Mouse (Mus musculus) mouse embryonic stem cell (cell line): ENCODE results near the gene Dnm1.

Experiments
- in situ Hi-C, 2 experiments: fragments of 300-500 bp; cut with MboI; formaldehyde crosslinking; loops; 1 replicate in 1 of 2; 3 replicates in 1 of 2; pipeline ENCODE4 v1.14.3; 2019 to 2020; ENCODE audit warnings: low sequenced_read_pairs in 2 of 2, low pct_unique_long_range_greater_than_20kb in 1 of 2, mixed read lengths in 1 of 2; ENCODE audit not compliant: unreplicated experiment in 1 of 2

Gene Dnm1

GRCm38 (mm10) chr2:32319586-32320580, 33.3 kb downstream of the Dnm1 start:
- in situ Hi-C loops: no loop called here

DNA sequence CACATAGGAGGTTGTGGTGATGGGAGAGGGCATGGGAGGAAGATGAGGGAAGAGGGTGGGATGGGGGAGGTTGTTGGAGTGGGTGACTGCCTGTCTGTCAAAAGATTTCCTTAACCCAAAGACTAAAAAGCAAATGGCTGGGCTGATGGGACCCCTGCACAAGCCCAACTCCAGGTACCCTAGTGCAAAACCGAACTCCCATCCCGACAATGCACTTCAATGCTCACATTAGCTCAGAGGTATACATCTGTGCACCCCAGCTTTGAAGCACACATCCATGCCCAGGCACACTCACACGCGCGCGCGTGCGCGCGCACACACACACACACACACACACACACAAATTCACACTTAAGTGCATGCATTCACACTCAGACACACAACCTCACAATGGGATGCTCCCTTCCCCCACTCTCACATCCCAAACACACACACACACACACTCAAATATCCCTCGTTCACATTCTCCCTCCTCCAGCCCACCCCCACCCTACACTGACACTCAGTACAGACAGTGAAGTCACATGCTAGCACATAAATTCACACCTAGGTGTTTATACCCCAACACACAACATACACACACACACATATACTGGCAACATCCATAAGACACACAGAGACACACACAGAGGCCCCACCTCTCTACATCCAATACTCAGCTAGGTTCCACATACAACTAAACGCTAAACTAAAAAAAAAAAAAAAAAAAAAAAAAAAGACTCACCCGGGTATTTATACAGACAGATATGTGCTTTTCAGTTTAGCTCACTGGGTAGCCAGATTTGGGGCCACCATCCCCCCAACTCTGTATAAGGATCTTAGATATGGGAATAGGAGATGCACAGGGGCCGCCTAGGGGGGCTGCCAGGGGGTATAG, 34.2 kb downstream of the Dnm1 start:
- in situ Hi-C loops: no loop called here

GRCm38 (mm10) chr2:32317791-32318417, 35.2 kb downstream of the Dnm1 start:
- in situ Hi-C loops: no loop called here

GRCm38 (mm10) chr2:32316887-32317656, 36.1 kb downstream of the Dnm1 start:
- in situ Hi-C loops: no loop called here

DNA sequence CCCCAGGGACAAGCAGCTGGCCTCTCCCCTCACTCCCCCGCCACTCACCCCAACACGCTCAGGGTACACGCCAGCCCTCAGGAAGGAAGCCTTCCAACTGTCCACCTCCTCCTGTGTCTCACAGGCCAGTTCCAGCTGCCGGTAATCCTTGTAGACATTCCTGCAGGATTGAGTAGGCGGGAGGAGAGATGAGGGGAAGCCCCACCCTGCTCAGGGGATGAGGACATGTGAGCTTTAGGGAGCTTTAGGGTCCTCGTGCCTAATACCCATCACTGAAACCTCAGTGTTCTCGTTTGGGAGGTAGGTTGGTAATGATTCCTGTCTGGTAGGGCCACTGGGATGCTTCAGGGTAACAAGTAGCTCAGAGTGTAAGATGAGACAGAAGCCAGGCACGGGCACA, 37.4 kb downstream of the Dnm1 start:
- in situ Hi-C loops: no loop called here

DNA sequence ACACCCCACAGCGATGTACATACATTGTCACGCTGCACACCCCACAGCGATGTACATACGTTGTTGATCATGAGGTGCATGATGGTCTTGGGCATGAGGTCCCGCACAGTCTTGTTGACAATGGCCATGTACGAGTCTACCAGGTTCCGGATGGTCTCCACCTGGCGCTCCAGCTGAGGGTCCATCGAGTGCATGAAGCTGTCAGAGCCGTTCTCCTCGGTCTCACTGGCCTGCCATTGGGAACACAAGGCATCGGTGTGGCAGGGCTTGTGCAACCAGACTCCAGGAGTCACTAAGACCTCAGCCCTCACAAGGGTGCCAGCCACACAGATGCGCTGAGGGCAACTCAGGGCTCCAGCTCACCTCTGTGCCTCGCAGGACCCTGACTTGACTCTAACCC, 38.3 kb downstream of the Dnm1 start:
- in situ Hi-C loops: no loop called here

DNA sequence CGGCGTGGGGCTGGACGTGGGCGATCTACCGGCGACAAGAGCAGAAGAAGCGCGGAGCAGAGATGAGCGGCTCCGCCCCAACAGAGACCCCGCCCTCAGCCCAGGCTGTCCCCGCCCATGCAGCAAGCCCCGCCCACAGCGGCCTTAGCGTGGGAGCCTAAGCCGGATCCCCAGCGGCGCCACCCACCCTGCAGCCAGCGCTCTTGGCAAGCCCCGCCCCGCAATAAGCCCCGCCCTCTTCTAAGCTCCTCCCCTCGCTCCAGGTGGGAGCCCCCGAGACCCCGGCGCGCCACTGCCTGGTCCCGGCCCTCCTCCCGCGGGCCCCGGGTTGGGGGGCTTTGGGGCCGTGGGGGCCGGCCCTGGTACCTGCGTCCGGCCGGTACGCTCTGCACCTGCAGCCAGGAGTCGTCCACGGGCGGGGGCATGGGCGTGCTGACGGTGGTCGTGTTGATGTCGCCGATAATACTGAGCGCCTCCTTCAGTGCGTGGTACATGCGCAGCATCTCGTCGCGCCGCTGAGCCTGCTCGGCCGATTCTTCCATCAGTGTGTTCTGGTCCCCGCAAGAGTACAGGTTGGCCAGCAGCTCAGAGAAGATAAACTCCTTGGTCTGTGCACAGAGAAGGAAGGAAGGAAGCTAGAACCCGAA, 40.7 kb downstream of the Dnm1 start:
- in situ Hi-C loops: no loop called here

GRCm38 (mm10) chr2:32311443-32312317, 41.5 kb downstream of the Dnm1 start:
- in situ Hi-C loops: no loop called here

DNA sequence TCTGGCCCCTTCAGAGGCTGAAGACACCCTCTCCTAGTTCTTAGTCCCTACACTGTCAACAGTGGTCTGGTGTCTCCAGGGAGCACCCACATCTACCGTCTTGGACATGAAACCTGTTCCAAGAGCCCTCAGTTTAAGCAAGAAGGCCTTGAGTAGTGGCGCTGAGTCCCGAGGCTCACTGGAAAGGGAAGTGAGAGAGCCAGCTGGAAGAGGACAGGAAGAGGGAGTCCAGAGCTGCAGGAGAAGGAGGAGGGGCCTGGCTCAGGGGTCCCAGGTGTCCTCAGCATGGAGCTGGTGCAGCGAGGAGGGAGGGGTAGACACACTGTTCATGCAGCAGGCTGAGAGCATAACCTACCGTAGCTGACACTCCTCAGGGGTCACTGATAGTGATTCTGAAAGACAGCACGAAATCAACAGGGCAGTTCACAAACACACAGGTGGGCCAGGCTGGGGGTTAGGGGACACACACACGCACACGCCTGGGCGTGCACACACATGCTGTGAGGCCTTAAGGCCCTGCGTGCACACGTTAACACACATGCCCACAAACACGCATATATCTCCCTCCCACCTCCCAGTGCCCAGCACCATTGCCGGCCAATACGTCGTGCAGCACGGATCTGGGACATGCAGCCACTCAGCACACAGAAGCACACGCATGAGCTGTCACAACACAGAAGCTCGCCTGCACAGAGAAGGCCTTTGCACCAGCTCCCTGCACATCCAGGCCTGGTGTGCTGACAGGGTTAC, 42.9 kb downstream of the Dnm1 start:
- in situ Hi-C loops: no loop called here

- in situ Hi-C loops: no loop called here
These were observed 44.1 kb downstream of the Dnm1 start for GRCm38 (mm10) chr2:32308870-32309568.

DNA sequence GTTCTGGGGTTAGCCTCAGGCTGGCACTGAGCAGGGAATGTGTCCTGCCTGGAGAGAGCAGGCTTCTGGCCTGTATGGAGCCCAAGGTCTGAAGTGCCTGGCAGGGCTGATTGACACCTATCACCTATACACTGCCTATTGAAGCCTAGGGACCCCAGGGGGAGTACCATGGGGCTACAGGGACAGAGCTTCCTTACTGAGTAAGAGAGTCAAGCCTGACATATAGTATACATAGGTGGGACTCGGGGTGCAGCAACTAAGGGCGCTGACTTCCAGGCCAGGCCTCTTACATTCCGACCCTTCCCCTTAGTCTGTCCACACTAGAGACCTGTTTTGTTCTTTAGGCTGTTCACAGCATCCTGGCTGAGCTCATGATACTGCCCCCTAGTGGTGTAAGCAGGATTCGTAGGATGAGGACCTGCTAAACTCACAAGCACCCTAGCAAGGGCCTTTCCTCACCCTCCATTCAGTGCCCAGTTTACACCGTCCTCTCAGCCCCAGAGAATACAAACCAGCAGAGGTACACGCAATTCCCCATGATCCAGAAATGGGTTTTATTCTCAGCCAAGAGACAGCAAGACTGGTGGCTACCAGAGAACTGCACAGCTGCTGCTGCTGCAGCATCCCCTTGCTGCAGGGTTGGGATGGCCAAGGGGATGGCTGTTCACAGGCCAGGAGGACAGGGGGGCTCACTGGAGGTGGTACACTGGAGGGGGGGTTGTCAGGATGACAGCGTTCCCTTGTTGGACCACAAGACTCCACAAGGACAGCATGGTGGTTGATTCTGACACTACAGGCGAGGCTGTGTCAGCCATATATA, 45.0 kb downstream of the Dnm1 start:
- in situ Hi-C loops: no loop called here

GRCm38 (mm10) chr2:32307247-32307798, 45.8 kb downstream of the Dnm1 start:
- in situ Hi-C loops: no loop called here

GRCm38 (mm10) chr2:32306176-32306575, 47.0 kb downstream of the Dnm1 start:
- in situ Hi-C loops: no loop called here

- in situ Hi-C loops: no loop called here
These were observed 47.5 kb downstream of the Dnm1 start for GRCm38 (mm10) chr2:32305668-32306067.
